In the genomic region with DNA sequence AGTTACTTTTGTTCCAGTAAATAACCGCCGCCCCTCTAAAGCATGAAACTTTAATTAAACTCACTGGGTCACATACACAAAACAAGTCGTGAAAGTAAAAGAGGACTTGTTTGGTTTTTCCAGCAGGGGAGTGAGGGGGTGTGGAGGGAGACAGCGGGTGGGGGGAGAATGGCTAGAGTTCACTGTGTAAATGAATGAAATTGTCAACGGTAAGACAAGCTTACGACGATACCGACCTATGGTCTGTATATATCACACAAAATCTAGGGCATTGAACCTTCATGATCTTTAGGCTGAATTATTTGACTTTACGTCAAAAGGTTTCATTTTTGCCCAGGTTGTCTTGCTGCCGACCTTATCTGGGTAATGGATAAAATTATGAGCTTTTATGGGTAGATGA, we compare ENCODE assay signal across 12 mouse cellular contexts.
DNase-seq lines count a peak whose midpoint lies in the region; ATAC-seq and TF ChIP-seq lines count a peak whose summit lies in the region.
"Had no signal": no experiment of that assay in that cellular context is flagged by ENCODE, and none has a peak within 500 bp of the region (broad histone marks: within the 10 kb centered on the region; RNA-seq: fewer than 3 reads in every experiment).

No protein-coding gene starts in this region.

- no peaks in the 10 kb centered on the region for H3K9me3 ChIP-seq in lung, embryonic 14.5 days (ENCODE audit: low read depth, low read length)
- H3K9me3 ChIP-seq in lung, postnatal 0 days (ENCODE audit: low read length) = no peaks in the 10 kb centered on the region
- no peaks in the 10 kb centered on the region for H3K9me3 ChIP-seq in forebrain, embryonic 11.5 days (ENCODE audit: control insufficient read depth, low read length)
- H3K9me3 ChIP-seq in limb, embryonic 10.5 days (replicated peaks) = no peaks in the 10 kb centered on the region
- no peaks in the 10 kb centered on the region for H3K9me3 ChIP-seq in midbrain, embryonic 16.5 days (replicated peaks; ENCODE audit: control insufficient read depth, low read length, poor library complexity, severe bottlenecking)

- H3K27ac ChIP-seq in lung, embryonic 14.5 days (ENCODE audit: low read depth) = no peak overlapping the region
- H3K27ac ChIP-seq in lung, postnatal 0 days (ENCODE audit: low read length) = no peak overlapping the region
- H3K27ac ChIP-seq in forebrain, embryonic 11.5 days (ENCODE audit: low read depth, low read length) = no peak overlapping the region
- peak overlapping the region; percentile 62; the same call in 1 of the 2 replicates for H3K27ac ChIP-seq in limb, embryonic 10.5 days
- no peak overlapping the region for H3K27ac ChIP-seq in midbrain, embryonic 16.5 days (ENCODE audit: low read length)

- no peak for TF ChIP-seq EP300 in lung, postnatal 0 days (IDR thresholded peaks at IDR 0.05)

- no peak for TF ChIP-seq CTCF in lung, embryonic 14.5 days (IDR thresholded peaks at IDR 0.05; ENCODE audit: low read depth)
- no peak for TF ChIP-seq CTCF in lung, postnatal 0 days (IDR thresholded peaks at IDR 0.05)

- H3K4me1 ChIP-seq in lung, embryonic 14.5 days (ENCODE audit: insufficient read depth) = peaks cover 7% of the 10 kb centered on the region; the same call in 1 of the 2 replicates
- no peaks in the 10 kb centered on the region for H3K4me1 ChIP-seq in lung, postnatal 0 days (ENCODE audit: insufficient read depth, low read depth, low read length)
- 0 out of 2 replicates have a peak, but pooled peaks cover 2% of the 10 kb centered on the region for H3K4me1 ChIP-seq in forebrain, embryonic 11.5 days (replicated peaks; ENCODE audit: control insufficient read depth, insufficient read depth, low read length)
- H3K4me1 ChIP-seq in limb, embryonic 10.5 days = peaks cover 23% of the 10 kb centered on the region
- peaks cover 9% of the 10 kb centered on the region for H3K4me1 ChIP-seq in midbrain, embryonic 16.5 days (ENCODE audit: control insufficient read depth, insufficient read depth, low read length)

- H3K9ac ChIP-seq in lung, embryonic 14.5 days = no peak overlapping the region
- H3K9ac ChIP-seq in lung, postnatal 0 days (replicated peaks; ENCODE audit: low read depth) = no peak overlapping the region
- H3K9ac ChIP-seq in forebrain, embryonic 11.5 days (ENCODE audit: low read length) = no peak overlapping the region
- H3K9ac ChIP-seq in midbrain, embryonic 16.5 days (ENCODE audit: low read depth, low read length) = no peak overlapping the region

- intact Hi-C loops in left cerebral cortex, postnatal 14 days (cut with DNase I) = no loop called here

- H3K27me3 ChIP-seq in lung, embryonic 14.5 days (ENCODE audit: insufficient read depth, low read length) = no peaks in the 10 kb centered on the region
- H3K27me3 ChIP-seq in lung, postnatal 0 days (replicated peaks; ENCODE audit: insufficient read depth, low read length) = no peaks in the 10 kb centered on the region
- H3K27me3 ChIP-seq in forebrain, embryonic 11.5 days (ENCODE audit: control insufficient read depth, insufficient read depth, low read length) = no peaks in the 10 kb centered on the region
- no peaks in the 10 kb centered on the region for H3K27me3 ChIP-seq in limb, embryonic 10.5 days (ENCODE audit: low read depth, poor library complexity, severe bottlenecking)
- H3K27me3 ChIP-seq in midbrain, embryonic 16.5 days (ENCODE audit: control insufficient read depth, insufficient read depth, low read depth, low read length) = no peaks in the 10 kb centered on the region

- no peak for ATAC-seq in lung, embryonic 14.5 days (ENCODE audit: insufficient read depth)
- ATAC-seq in lung, postnatal 0 days = no peak
- peak; percentile 17; the same call in 1 of the 2 replicates for ATAC-seq in forebrain, embryonic 11.5 days (replicated peaks; ENCODE audit: low FRiP score)
- peak; percentile 30; the same call in 1 of the 2 replicates for ATAC-seq in midbrain, embryonic 16.5 days

- no peak overlapping the region for H3K4me3 ChIP-seq in lung, embryonic 14.5 days (ENCODE audit: low read depth, low read length)
- H3K4me3 ChIP-seq in lung, postnatal 0 days (ENCODE audit: low read depth, low read length) = no peak overlapping the region
- H3K4me3 ChIP-seq in forebrain, embryonic 11.5 days (ENCODE audit: low read depth, low read length) = no peak overlapping the region
- H3K4me3 ChIP-seq in limb, embryonic 10.5 days = no peak overlapping the region
- H3K4me3 ChIP-seq in midbrain, embryonic 16.5 days (ENCODE audit: low read depth, low read length) = peak overlapping the region; percentile 14; the same call in 1 of the 2 replicates

- peak overlapping the region; percentile 26; the same call in 1 of the 2 replicates for H3K4me2 ChIP-seq in lung, embryonic 14.5 days
- H3K4me2 ChIP-seq in lung, postnatal 0 days (replicated peaks; ENCODE audit: low read depth, low read length) = no peak overlapping the region
- H3K4me2 ChIP-seq in forebrain, embryonic 11.5 days (ENCODE audit: low read depth, low read length, severe bottlenecking) = no peak overlapping the region; the same call in 1 of the 2 replicates
- H3K4me2 ChIP-seq in midbrain, embryonic 16.5 days (ENCODE audit: low read length) = peak overlapping the region; percentile 55
- H3K4me2 ChIP-seq: liver, embryonic 11.5 days had no signal

- WGBS in lung, embryonic 14.5 days = 22% methylated on average over 10 of the region's 10 CpGs
- 29% methylated on average over 10 of the region's 10 CpGs for WGBS in lung, postnatal 0 days
- WGBS in forebrain, embryonic 11.5 days = 33% methylated on average over 10 of the region's 10 CpGs
- 41% methylated on average over 10 of the region's 10 CpGs for WGBS in limb, embryonic 10.5 days
- 14% methylated on average over 10 of the region's 10 CpGs for WGBS in midbrain, embryonic 16.5 days

- H3K36me3 ChIP-seq in lung, embryonic 14.5 days (ENCODE audit: insufficient read depth) = no peaks in the 10 kb centered on the region
- H3K36me3 ChIP-seq in lung, postnatal 0 days (ENCODE audit: insufficient read depth, low read length) = no peaks in the 10 kb centered on the region
- no peaks in the 10 kb centered on the region for H3K36me3 ChIP-seq in forebrain, embryonic 11.5 days (ENCODE audit: control insufficient read depth, insufficient read depth, low read length)
- no peaks in the 10 kb centered on the region for H3K36me3 ChIP-seq in limb, embryonic 10.5 days
- no peaks in the 10 kb centered on the region for H3K36me3 ChIP-seq in midbrain, embryonic 16.5 days (ENCODE audit: control insufficient read depth, insufficient read depth, low read length)

- no peak for DNase-seq in lung, embryonic 14.5 days
- no peak for DNase-seq in lung, postnatal 0 days (ENCODE audit: low spot score)
- no peak for DNase-seq in forebrain, embryonic 11.5 days (ENCODE audit: low spot score)
- no peak for DNase-seq in limb, embryonic 10.5 days (ENCODE audit: low spot score)
- no peak for DNase-seq in urinary bladder, postnatal 25 days (ENCODE audit: low spot score)
- no peak for DNase-seq in left cerebral cortex, postnatal 14 days (ENCODE audit: low spot score in 2 of 2)
- no peak for DNase-seq in layer of hippocampus, postnatal 10 days (ENCODE audit: low spot score in 2 of 2)
- DNase-seq: cerebellum, adult 9-11 months; heart, postnatal 4 days; kidney, adult 9 months had no signal

Comparison
In these comparisons a context has a peak if more than half of its experiments do, and no peak if none do; other contexts are left out.
1. H3K4me2 ChIP-seq: peak in lung, embryonic 14.5 days (single experiment) and midbrain, embryonic 16.5 days (single experiment); none in lung, postnatal 0 days (single experiment) and forebrain, embryonic 11.5 days (single experiment).
2. ATAC-seq: peak in forebrain, embryonic 11.5 days (single experiment) and midbrain, embryonic 16.5 days (single experiment); none in lung, embryonic 14.5 days (single experiment) and lung, postnatal 0 days (single experiment).